Mouse (Mus musculus) frontal cortex, adult 2 months (tissue): ENCODE data around the gene Ccdc7a. TPM values are rescaled to one million over a fixed set of nuclear protein-coding genes. Genes with fewer than 3 reads are reported as not detected.
A peak's percentile ranks its signal among the peaks of the same experiment; 100 is the strongest.
"Not testable (repeated sequence)": the region's sequence is repeated elsewhere in the genome, so short reads cannot be mapped to it uniquely, and the experiment has no call there.

ENCODE experiments used
- DNase-seq, 2 experiments: peaks; one replicate each; pipeline ENCODE4 v3.0.0; 2022; ENCODE audit warnings: low spot score in 1 of 2; ENCODE audit errors: extremely low spot score in 1 of 2
- polyA plus RNA-seq: library from polyadenylated mRNA; depleted of rRNA; stranded (reverse); fragments of >200 nt; gene quantifications from 2 replicates; pipeline ENCODE4 v1.2.3, GENCODE M21; 2012; rRNA removed

Ccdc7a gene
- polyA plus RNA-seq = not detected in 2 replicates

DNA sequence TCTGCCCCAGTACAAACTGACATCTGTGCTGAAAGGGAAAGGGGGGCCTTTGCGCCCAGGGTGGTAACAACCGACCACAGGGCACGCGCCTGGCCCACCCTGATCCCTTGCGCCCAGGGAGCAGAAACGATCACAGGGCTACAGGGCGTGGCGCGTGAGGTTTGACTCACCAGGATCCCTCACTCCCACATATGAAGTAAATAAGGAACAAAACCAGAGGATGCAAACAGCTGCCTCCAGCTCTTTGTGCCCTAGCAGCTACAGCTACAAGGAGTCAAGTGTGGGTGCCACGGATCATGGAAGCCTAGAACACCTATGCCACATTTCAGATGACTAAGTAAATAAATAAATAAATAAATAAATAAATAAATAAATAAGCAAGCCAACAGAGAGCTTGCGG lies at the start of gene Ccdc7a:
Ccdc7a (minus strand) TSS at position 101 of the 400 bp plus-strand sequence.
- DNase-seq = not testable (repeated sequence)

GRCm38 (mm10) chr8:129066834-129067233 lies 1.5 kb upstream of the Ccdc7a start, which contains the start of gene Ccdc7b:
TSS of gene Ccdc7b (plus strand) at chr8:129067134.
- DNase-seq = not testable (repeated sequence)

DNA sequence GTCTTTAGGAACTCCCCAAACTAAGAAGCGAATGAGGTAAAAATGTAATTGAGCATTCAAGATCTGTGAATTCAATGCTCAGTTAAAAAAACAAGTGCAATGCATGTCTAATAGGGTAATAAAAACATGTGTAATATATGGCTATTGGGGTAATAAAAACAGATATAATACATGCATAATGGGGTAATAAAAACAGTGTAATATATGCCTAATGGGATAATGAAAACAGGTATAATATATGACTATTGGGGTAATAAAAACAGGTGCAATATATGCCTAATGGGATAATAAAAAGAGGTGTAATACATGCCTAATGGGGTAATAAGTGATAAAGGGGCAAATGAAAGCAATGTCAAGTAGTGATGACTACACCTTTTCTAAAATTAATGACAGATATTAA lies 73.9 kb downstream of the Ccdc7a start:
- no peak for DNase-seq

DNA sequence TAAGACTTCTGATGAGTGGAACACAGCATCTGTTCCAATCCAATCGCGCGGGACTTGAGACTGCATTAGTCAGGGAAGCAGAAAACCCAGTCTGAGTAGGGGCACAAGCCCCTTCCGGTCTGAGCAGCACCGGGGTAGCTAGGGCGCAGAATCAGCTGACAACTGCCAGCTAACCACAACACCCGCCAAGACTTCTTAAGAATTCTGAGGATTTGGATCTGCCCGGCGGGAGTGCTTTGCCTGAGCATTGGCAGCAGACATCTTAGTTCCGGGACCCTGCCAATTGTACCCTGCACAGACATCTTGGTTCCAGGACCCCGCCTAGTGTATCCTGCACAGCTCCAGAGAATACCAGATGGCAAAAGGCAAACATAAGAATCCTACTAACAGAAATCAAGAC lies 116.4 kb downstream of the Ccdc7a start:
- not testable (repeated sequence) for DNase-seq

- peak; percentile 11 to 76 for DNase-seq
These were observed 124.2 kb downstream of the Ccdc7a start for GRCm38 (mm10) chr8:128941022-128941641.

DNA sequence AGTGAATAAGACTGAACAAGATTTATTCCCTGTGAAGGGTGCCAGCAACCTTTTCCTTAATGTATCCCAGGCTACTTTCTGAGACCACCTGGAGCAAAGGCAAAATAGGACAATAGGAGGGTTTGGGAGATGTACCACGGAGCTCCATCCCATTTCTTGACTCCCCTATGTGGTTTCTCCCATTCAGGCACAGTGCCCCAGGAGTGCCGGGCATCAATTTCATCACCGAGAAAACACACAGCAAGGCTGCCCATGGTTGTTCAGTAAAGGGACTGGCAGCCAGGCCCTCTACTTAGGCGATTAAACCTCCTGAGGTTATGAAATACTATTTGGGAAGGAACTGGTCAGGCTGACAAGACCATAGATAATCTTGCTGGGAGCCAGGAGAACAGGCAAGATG lies 131.9 kb downstream of the Ccdc7a start:
- DNase-seq = no peak

GRCm38 (mm10) chr8:128882719-128883118 lies 182.6 kb downstream of the Ccdc7a start:
- no peak for DNase-seq

DNA sequence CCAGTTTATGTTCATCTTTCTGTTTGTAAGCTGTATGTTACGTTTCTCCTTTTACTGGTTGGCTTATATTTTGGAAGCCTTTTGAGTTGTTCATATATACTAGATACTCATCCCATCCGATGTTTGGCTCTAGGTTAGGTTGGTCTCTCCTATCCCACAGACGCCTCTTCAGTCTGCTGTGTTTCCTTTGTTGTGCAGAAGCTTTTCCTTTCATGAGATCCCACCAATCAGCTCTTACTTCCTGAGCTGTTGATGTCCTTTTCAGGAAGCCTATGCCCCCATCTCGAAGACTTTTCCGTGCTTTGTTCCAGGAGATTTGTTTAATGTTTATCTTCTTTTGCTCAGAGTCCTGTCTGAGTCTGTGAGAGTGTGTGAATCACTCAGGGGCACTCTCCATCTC lies 221.6 kb downstream of the Ccdc7a start:
- DNase-seq = no peak

DNA sequence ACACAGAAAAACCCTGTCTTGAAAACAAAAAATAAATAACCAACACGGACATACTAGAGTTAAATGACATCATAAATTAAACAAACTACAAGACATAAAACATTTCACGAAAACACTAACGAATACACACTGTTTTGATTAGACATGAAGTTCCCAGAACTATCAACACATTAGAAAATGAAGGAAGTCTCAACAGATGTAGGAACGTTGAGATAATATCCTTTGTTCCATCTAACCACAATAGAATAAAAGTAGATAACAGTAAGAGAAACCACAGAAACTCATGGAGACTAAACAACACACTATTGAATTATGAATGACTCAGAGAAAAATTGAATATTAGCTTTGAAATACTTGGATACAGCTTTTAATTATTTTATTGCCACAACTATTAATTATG lies 252.8 kb downstream of the Ccdc7a start:
- no peak for DNase-seq

DNA sequence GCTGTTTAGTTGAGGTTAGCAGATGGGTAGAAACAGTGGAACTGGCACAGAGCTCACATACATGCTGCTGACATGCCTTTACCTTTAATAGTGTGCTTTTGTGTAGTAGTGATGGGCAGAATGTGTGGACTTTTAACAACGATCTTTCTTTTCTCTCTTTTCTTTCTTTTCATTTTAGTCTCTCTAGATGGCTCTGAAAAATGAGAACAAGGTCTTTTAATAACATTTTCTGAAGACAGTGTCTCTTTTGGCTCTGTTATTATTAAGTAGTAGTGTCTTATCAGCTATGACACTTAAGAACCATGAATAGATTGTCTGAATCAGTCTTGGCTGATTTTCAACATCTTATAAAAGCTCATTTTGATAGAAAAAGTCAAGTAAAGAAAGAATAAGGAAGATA lies 266.7 kb downstream of the Ccdc7a start, which contains the start of gene Gm3952:
Gm3952 (minus strand) TSS at position 101 of the 400 bp plus-strand sequence.
- no peak for DNase-seq

DNA sequence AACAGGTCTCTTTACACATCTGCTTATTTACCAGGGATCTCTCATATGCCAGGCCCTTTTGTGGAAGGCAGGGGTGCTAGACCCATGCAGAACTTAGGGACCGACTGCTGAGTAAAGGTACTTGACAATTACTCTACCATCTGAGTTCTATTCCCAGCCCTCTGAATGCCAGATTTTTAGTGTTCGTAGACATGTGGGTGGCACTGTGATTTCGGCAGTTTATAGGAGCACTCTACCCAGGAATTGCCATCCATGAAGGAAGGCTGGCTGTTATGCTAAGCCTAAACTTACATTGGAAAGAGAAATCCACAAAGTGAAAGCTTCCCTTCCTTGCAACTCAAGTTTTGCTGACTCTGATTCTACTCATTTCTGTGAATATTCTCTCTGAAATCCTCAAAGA lies 329.6 kb downstream of the Ccdc7a start:
- DNase-seq = peak in 1 of 2 experiments; percentile 30

GRCm38 (mm10) chr8:128734118-128734517 lies 331.2 kb downstream of the Ccdc7a start:
- no peak for DNase-seq

DNA sequence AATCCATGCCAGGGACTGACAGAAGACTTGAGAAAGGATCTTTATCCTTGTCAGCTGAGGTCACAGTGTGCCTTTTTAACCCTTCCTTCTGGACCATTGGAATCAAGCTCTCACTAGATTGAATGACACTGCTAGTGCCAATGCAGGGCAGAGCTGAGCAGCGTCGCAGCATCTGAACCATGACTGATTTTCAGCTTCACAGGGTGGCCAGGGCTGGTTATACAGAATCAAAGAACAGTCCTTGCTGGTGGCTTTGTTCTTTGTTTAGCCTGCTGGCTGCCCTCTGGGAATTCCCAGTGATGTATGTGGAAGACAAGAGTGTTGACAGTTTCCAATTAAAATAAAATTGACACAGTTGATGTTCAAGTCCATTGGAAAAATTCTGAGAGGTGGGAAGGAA lies 333.1 kb downstream of the Ccdc7a start:
- DNase-seq = no peak

DNA sequence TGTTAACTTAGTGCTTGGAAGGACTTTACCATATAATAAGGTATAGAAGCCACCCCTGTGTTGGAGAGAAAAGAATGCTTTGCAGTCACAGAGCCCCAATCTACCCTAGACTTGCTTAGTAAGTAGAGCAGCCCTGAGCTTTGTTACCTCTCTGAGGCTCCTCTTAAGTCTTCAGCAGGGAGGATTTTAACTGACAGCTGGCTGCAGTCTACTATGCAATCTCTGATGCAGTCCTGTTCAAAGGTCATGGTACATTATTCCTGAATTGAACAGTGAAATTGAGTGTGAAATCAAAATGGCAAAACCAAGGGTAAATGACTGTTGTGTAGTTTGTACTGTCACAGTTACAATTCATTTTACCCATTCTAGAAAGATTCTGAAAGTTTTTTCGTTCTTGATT lies 338.1 kb downstream of the Ccdc7a start:
- DNase-seq = no peak

DNA sequence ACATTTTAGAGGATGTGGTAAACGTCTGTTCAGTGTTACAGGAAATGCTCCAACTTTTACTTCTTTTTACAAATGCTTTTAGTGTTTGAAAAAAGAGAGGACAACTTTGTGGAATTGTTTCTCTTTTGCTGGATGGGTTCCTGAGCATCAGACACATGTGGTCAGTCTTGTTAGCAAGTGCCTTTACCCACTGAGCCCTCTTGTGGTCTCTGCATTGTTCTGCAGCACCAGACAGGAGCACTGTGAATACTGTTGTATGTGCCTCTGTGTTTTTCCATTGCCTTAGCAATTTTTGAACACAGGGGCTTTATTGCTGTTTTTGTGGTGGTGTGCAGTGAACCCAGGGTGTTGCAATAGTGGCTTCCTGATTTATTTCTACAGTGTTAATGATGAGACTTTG lies 340.5 kb downstream of the Ccdc7a start:
- DNase-seq = peak in 1 of 2 experiments; percentile 56

- DNase-seq = peak; percentile 47 to 66
These were observed 349.1 kb downstream of the Ccdc7a start for GRCm38 (mm10) chr8:128716184-128716583.

DNA sequence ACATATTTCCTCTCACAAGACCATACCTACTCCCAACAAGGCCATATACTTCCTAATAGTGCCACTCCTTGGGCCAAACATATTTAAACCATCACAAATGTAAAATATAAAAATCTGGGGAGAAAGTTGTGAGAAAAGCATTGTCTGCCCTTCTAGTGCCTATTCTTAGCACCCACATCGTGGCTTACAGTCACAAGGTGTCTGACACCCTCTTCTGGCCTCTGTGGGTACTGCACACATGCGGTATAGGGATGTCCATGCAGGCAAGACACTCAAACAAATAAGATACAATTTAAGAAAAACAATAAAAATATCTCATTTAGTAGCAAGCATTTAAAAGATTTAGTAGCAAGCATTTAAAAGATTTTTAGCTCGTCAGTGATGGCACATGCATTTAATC lies 356.1 kb downstream of the Ccdc7a start:
- DNase-seq = peak; percentile 35 to 87

GRCm38 (mm10) chr8:128704836-128705235 lies 360.5 kb downstream of the Ccdc7a start:
- peak in 1 of 2 experiments; percentile 37 for DNase-seq

- no peak for DNase-seq
These were observed 360.9 kb downstream of the Ccdc7a start for GRCm38 (mm10) chr8:128704376-128704775.

DNA sequence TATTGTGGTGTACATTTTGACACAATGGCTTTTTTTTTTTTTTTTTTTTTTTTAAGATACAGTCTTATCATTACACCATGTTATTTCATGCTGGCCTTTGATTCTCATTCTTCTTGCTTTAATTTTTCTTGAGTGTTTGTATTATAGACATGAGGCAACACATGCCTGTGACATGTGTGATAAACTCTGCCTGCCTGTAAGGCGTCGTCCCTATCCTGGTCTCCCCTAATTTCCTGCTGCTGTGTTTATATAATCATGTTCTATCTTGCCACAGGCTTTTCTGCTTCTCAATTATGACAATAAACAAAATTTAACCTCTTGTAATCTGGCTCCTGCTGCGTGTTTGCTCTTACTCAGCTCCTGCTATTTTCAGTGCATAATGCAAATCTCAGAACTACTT lies 367.4 kb downstream of the Ccdc7a start:
- DNase-seq = no peak

DNA sequence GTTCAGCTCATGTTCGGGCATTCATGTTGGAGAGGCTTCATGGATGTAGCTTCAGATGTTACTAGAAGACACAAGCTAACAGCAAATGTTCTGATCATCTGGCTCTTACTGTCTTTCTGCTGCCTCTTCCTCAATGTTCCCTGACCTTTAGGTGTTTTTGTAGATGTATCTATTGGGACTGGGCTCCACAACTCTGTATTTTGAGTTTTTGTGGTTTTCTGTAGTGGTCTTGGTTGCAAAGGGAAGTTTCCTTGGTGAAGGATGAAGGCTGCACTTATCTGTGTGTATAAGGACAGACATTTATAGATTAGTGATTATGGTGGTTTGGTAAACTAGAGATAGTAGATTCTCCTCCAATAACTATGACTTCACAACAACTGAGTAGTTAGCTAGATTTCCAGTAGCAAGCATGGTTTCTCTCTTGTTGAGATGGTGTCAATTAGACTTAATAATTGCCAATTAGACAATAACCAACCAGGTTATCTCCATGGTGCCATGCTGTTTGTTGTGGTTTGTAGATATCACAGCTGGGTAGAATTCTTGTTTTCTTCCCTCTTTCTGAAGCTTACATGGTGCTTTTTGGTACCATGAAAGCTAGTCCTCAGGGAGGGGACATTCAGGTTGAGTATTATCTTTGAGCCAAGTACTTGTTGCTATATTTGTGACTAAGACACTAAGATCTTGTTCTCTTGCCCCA lies 368.5 kb downstream of the Ccdc7a start:
- no peak for DNase-seq

- no peak for DNase-seq
These were observed 375.3 kb downstream of the Ccdc7a start for GRCm38 (mm10) chr8:128690056-128690455.
